Mouse (Mus musculus): ENCODE measurements around the gene Bcl11a.

- no peak for TF ChIP-seq GATA1 (IDR thresholded peaks at IDR 0.05; ENCODE audit: borderline replicate concordance, low read length)
- no peak for TF ChIP-seq FLI1 (IDR thresholded peaks at IDR 0.05; ENCODE audit: low read length)
These were observed 37.3 kb downstream of the Bcl11a start for GRCm38 (mm10) chr11:24115017-24115752.

Measured in megakaryocyte, embryonic 14.5 days (primary cell).